Mouse (Mus musculus): ENCODE measurements around the gene Ccdc180.

Ccdc180 gene

DNA sequence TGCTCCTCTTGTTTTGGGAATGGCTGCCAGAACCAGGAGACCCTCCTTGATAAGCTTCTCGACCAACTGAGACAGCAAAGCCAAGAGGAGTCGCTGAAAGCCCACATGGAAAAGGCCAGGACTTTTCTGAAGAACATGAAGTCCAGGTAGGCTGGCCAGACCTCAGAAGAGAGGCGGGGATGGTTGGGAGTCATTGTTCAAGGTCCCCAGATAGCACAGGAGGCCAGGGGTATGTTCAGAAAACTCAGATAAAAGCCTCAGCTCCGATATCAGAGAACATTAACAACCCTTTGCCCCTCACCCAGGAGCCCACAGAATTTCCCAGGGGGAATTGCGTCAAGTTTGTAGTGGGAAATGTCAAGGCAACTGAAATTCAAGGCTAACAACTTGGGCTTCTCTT, 21.2 kb downstream of the Ccdc180 start:
- DNase-seq (ENCODE audit: inconsistent ontology term) = no peak

GRCm38 (mm10) chr4:45911876-45912275, 21.8 kb downstream of the Ccdc180 start:
- DNase-seq (ENCODE audit: inconsistent ontology term) = no peak

GRCm38 (mm10) chr4:45917091-45917490, 27.0 kb downstream of the Ccdc180 start:
- peak; percentile 5 for DNase-seq (ENCODE audit: inconsistent ontology term)

DNA sequence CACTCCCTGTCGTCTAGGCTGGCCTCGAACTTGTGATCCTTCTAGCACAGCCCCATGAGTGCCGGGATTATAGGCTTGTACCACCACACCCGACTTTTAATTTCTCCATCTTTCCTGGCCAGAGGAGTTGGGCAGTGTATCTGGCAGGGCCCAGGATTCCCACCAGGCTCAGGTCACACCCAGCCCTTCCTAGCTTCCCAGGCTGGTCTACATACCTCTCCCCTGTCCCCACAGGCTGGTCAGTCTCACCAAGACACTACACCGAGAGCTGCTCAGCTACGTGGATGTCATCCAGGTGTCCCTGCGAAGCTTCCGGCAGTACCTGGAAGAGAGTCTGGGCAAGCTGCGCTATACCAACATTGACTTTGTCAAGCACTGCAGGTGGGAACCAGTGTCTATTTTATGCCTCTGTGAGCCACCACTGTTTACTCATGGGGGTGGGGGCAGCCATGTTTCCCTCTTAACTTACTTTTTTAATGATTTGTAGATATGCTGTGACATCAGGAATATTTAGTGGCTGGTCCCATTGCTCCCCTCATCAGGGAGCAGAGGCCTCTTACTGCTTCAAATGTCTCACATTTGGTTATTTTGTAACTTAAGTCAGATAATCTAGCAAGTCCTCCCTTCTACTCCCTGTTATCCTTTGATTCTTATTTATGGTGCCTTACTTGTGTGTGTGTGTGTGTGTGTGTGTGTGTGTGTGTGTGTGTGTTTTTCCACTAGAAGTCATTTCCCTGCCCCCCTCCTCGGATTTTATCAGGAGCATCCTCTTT, 31.7 kb downstream of the Ccdc180 start:
- no peak for DNase-seq (ENCODE audit: inconsistent ontology term)

DNA sequence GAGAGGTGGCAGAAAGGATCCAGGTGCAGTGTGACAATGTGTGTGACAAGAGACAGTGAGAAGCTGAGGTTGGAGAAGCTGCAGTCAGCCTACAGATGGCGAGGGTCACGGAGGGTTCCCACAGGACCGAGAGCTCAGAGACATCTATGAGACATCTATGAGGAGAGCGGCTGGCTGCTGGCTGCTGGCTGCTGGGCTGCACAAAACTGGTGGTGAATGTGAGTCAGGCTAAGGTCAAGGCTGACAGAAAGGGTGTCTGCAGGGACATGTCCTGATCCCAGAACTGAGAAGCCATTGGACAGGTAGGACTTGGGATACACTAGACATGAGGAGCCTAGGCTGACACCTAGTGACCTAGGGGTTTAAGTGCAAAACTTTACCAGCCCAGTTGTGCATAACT, 33.9 kb downstream of the Ccdc180 start:
- no peak for DNase-seq (ENCODE audit: inconsistent ontology term)

GRCm38 (mm10) chr4:45928561-45928960, 38.5 kb downstream of the Ccdc180 start:
- DNase-seq (ENCODE audit: inconsistent ontology term) = no peak

- DNase-seq (ENCODE audit: inconsistent ontology term) = peak; percentile 44
These were observed 51.5 kb downstream of the Ccdc180 start for GRCm38 (mm10) chr4:45941628-45942044.

DNA sequence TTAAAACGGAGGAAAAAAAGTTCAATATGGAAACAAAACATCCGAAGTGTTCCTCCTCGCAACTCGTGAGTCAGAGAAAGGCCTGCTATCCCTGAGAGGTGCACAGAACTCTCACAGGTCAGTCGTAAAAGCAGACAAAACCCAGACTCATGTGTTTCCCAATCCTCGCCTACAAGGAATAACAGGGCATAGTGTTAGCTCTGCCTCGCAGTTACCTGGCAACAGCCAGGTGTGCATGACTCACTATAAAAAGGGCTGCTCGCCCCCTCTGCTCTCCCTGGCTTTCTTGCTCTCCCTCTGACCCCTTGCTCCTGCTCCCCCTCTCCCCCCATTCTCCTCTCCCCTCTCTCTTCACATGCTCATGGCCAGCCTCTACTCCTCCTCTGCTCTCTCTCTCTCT, 57.6 kb downstream of the Ccdc180 start:
- DNase-seq (ENCODE audit: inconsistent ontology term) = no peak

GRCm38 (mm10) chr4:45949109-45949848, 59.2 kb downstream of the Ccdc180 start:
- DNase-seq (ENCODE audit: inconsistent ontology term) = peak; percentile 32

DNA sequence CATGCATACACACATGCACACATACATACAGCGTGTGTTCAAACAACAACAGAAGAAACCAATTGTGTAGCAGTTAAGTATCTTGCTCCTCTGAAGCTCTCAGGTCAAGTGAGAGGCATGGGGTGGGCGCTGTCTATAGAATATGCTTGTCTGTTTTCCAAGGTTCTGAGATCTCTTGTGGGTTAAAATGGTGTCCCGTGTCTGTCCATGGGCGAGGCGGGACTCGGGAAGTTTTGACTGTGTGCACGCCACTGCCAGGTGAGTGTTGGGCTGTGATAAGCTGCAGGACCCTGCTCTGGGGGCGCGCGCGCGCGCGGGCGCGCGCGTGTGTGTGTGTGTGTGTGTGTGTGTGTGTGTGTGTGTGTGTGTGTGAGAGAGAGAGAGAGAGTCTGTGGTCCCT, 61.7 kb downstream of the Ccdc180 start:
- no peak for DNase-seq (ENCODE audit: inconsistent ontology term)

DNA sequence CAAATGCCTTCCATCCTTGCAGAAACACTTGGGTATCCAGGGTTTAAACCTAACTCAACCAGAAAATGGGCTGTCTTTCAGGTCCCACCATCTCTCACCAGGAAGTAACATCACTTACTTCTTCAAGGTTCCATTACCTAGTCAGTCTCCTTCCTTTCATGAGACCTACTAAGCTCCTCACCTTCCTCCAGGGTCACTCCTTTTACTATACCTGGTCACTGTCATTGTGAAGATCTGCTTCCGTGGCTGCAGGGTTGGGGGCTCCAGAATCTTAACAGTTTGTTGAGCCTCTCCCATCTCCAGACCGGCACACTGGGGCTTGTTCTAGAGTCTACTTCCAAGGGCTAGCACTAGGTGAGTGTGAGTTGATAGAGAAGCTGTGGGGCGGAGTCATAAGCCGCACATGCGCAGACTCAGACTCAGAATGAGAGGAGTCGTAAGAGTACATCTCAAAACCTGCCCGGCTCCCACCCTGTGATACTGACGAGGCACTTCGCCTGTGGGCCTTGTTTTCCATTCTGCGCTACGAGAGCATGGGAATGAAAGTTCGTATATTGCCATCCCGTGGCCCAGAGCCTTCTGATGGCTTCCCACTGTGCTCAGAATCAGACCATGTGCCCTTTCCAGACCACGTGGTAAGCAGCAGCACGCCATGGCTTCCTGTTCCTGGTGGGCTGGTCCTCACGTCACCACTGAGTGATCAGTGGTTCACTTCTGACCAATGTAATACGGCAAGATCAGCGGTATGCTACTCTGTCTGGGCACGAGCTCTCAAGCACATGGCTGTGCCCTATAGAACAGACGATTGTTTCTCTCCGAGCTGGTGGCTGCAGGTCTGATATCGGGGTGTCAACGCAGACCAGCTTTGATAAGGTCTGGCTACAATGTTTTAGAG, 63.2 kb downstream of the Ccdc180 start:
- no peak for DNase-seq (ENCODE audit: inconsistent ontology term)

- no peak for DNase-seq (ENCODE audit: inconsistent ontology term)
These were observed 65.1 kb downstream of the Ccdc180 start for GRCm38 (mm10) chr4:45955235-45955634.

GRCm38 (mm10) chr4:45956131-45956530, 66.0 kb downstream of the Ccdc180 start:
- no peak for DNase-seq (ENCODE audit: inconsistent ontology term)

GRCm38 (mm10) chr4:45956706-45957105, 66.6 kb downstream of the Ccdc180 start:
- no peak for DNase-seq (ENCODE audit: inconsistent ontology term)

DNA sequence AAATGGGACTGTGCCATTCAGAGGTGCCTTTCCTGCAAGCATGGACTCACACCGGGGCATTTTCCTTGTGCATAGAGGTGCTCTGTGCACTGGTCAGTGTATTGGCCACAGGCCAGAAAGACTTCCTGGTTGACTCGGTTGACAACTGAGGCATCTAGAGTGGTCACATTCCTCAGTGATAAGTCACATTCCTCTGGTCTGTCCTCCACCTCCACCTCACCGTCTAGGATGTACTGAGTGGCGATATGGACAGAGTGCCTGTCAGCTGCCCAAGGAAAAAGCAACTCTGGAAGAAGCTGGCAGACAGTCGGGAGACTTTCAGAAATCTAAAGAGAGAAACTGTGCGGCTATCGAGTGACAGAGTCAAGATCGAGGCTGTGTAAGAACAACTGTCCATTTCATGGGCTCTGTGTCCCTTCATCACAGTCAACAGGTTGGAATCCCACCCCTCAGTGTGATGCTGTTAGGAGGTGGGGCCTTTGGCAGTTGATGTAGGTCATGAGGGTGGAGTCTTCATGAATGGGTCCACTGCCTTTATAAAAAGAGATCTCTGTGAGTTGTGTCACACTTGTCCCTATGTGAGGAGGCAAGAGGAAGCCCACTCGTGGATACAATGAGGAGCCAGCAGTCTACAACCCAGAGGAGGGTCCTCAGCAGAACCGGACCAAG, 74.8 kb downstream of the Ccdc180 start, which contains the start of gene Tdrd7:
Gene Tdrd7, plus strand, starts transcription at position 564 of the 669 bp plus-strand sequence.
- peak; percentile 64 for DNase-seq (ENCODE audit: inconsistent ontology term)

DNA sequence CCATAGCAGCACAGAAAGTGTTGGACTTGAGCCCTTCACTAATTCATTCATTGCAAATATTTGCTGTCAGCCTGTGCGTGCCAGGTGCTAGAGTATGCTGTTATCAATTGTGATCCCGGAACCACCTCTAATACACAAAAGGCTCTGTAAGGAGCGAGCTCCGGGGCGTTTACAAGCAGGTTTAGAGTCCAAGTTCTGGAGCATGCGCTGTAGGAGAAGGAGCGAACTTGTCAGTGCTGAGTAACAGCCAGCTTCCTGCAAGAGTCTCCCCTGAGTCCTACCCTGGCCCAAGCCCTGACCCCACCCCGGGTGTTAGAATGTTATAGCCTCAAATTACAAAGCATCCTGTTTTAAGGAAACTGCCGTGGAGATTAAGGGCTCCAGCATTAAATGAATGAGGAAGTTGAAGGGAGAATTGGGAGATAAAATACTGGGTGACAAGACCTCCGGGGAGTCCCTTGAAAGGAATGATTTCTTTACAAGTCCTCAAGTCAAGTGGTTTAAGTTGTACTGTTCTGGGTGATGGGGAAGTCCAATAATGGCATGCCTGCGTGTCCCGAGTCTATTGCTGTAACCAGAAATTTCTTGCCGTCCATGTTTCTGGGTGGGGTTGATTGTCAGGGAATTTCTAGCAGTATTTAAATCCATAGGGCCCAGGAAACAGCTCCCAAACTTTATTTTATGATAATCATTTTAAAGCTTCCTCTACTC, 75.8 kb downstream of the Ccdc180 start:
- no peak for DNase-seq (ENCODE audit: inconsistent ontology term)

DNA sequence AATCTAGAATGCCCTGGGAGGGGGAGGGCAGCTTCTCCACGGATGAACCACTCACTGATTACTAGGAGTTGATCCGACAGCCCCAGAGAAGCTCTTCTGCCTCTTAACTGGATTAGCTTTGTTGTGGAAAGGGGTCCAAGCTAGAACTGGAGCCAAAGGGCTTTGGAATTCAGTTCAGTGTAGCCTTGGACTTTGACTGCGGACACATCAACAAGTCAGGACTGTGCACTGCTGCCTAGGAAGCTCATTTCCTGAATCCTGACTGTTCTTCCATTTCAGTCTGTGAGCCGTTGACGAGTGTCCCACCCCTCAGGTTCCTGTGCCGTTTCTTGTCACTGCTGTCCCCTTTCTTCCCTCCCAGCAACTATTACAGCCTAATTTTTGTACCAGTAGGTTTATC, 76.6 kb downstream of the Ccdc180 start:
- no peak for DNase-seq (ENCODE audit: inconsistent ontology term)

DNA sequence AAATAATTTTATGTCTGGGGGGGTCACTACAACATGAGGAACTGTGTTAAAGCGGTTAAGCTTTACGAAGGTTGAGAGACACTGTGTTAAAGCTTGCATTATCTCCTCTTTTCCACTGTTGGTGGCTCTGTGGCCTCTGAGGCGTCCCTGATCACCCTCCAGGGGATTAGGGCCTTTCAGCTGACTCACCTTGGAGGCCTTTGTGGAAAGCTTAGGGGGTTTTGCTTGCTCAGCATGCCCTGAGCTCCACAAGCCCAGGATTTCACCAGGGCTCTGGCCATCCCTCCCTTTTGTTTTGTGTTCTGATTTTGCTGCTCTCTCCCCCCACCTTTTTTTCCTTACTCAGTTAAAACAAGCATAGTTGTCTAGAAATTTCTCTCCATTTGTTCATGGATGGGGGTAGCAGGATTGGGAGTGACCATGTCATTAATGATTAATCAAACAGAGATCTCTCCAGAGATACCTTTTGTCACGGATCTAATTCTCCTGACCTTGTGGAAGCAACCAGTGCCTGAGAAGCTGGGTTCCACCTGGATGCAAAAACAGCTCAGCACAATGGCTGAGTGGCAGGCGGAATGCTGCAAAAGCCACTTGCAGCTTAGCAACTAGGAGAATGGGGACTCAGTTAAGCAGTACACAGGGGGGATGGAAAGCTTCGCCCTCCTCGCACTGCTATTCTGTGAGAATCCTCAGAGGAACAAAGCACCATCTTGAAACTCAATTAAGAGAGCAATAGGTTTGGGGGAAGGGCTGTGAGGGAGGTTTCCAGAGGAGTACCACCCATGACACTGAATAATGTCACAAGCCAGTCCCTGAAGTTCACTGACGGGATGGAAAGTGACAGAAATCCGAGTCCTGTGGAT, 77.6 kb downstream of the Ccdc180 start:
- DNase-seq (ENCODE audit: inconsistent ontology term) = no peak

DNA sequence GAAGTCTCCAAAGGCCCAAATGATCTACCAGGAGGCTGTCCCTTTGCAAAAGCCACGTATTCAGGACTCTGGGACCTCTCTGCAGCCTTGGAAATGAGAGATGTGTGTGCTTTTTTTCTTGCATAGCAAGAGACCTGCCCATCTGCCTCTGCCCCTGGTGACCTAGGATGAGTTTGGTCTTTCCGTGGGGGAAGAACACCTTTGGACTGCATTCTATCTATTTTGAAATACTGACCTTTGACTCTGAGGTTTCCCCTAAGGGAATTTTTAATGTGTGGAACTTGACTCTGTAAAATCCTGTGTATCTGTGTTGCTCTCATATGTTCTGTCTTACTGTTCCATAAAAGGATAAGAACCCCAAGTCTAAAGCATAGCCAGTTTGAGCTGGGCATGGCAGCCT, 78.9 kb downstream of the Ccdc180 start:
- no peak for DNase-seq (ENCODE audit: inconsistent ontology term)

DNA sequence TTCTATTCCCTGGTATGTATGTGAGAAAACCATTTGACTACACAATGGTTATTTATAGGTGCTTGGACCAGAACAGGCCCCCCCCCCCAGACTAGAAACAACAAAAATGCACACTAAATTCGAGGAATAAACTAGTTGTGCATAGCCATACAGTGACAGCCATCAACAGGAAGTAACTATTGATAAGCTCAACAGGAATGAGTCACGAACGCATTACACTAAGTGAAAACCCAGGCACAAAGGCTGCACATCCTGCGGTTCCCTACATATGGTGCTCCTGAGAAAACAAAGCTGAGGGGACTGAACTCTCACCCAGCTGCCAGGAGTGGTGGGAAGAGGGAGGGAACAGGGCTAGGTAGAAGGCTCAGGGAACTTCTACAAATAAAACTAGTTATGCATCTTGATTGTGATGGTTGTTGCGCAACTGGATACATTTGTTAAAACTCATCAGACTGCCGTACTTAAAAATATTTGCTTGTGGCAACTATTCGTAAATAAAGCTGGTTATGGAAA, 80.0 kb downstream of the Ccdc180 start:
- no peak for DNase-seq (ENCODE audit: inconsistent ontology term)

Measured in Muller cell, postnatal 12 days (primary cell).